Mouse (Mus musculus) kidney, adult 2 months (tissue): ENCODE measurements at regions not wholly inside any gene's neighbourhood (a gene's known extent, or its start where the extent isn't known, plus 50 kb on each side); places are given as distances from the start of the nearest gene placed in this dataset.

Experiments
- DNase-seq: peaks from one replicate; pipeline ENCODE4 v3.0.0; 2021
- H3K27ac ChIP-seq: fragments of 200-500 bp; 2 replicates; pipeline ENCODE4 v1.5.1; 2012; ENCODE audit warnings: low read depth, low read length, control low read depth, inconsistent platforms; ENCODE audit not compliant: insufficient read depth
- H3K27me3 ChIP-seq: fragments of 200-500 bp; replicated peaks from 2 replicates; pipeline ENCODE4 v1.6.1; 2012; ENCODE audit warnings: mild to moderate bottlenecking, moderate library complexity, low read length, inconsistent platforms; ENCODE audit not compliant: control insufficient read depth, insufficient read depth
- H3K36me3 ChIP-seq: fragments of 200-500 bp; 2 replicates; pipeline ENCODE4 v1.6.1; 2012; ENCODE audit warnings: mild to moderate bottlenecking, moderate library complexity, low read length, inconsistent platforms; ENCODE audit not compliant: control insufficient read depth, insufficient read depth
- H3K4me1 ChIP-seq: fragments of 200-500 bp; 2 replicates; pipeline ENCODE4 v1.6.1; 2011; ENCODE audit warnings: low read length; ENCODE audit not compliant: control insufficient read depth, insufficient read depth
- H3K4me3 ChIP-seq: fragments of 200-500 bp; 2 replicates; pipeline ENCODE4 v1.5.1; 2011; ENCODE audit warnings: mild to moderate bottlenecking, low read depth, low read length, control low read depth; ENCODE audit not compliant: insufficient read depth
- CTCF ChIP-seq: fragments of 200-500 bp; conservative IDR thresholded peaks from 2 replicates; pipeline ENCODE4 v1.5.1; 2011; ENCODE audit warnings: low read depth, mild to moderate bottlenecking, control low read depth, low read length, moderate library complexity, mixed read lengths; ENCODE audit not compliant: insufficient read depth, insufficient read length
- POLR2A ChIP-seq: fragments of 200-500 bp; IDR thresholded peaks from one replicate; pipeline ENCODE4 v1.6.1; 2011; ENCODE audit warnings: low read depth, low read length, control low read depth
- WGBS: fragments of 180-500 bp; shearing (Covaris S2); methylation state at CpG from one replicate; pipeline ENCODE4 v1.1.7; 2018; 5-methylcytosine and 5-hydroxymethylcytosine counted together

DNA sequence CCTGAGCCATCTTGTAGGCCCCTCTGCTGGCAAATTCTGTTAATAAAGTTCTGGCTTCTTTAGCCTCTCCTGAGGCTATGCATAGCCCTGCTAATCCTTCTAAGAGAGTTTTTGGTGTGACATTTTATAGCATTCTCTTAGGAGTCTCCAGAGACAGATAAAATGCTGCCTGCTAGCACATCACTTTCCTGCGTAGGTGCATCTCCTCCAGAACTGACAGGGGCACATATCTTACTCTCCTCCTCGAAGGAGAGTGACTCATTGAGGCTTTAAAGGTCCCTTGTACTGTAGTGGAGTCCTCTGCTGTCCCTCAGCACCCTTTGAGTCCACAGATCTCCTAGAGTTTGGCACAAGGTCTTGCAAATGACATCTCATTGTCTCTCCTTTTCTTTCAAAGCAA lies 132.6 kb upstream of the Zbtb20 start:
- Histone ChIP-seq H3K27me3 (no peaks in the 10 kb centered on the region), H3K27ac (no peak overlapping the region), H3K36me3 (no peaks in the 10 kb centered on the region), H3K4me1 (no peaks in the 10 kb centered on the region), H3K4me3 (no peak overlapping the region)
- WGBS, result 64% methylated on average over 2 of the region's 2 CpGs
- TF ChIP-seq POLR2A, result no peak
- TF ChIP-seq CTCF, result no peak
- no peak for DNase-seq

DNA sequence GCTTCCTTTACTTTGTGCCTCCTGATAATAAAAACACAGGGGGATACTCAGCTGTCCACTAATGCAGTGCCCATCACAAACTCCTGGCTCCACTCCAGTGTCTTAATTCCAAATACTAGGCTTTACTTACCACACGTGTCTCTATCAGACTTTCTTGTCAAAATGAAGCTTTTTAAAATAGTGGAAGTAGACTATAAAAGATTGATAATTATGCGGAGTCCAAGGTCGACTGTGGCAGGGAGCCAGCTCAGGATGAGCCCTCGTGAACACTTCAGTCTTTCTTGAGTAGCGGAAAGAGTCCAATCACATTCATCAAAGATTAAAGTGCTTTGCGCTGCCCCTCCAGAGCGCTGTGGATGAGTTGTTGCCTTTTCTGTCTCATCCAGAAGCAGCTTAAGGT lies 147.9 kb upstream of the Zbtb20 start:
- H3K27ac ChIP-seq, result no peak overlapping the region
- H3K36me3 ChIP-seq, result no peaks in the 10 kb centered on the region
- TF ChIP-seq POLR2A (no peak), CTCF (no peak)
- DNase-seq, result no peak
- WGBS, result 79% methylated on average over 7 of the region's 7 CpGs
- H3K4me1 ChIP-seq, result no peaks in the 10 kb centered on the region
- no peaks in the 10 kb centered on the region; the same call in 1 of the 2 replicates for H3K27me3 ChIP-seq
- no peak overlapping the region for H3K4me3 ChIP-seq

DNA sequence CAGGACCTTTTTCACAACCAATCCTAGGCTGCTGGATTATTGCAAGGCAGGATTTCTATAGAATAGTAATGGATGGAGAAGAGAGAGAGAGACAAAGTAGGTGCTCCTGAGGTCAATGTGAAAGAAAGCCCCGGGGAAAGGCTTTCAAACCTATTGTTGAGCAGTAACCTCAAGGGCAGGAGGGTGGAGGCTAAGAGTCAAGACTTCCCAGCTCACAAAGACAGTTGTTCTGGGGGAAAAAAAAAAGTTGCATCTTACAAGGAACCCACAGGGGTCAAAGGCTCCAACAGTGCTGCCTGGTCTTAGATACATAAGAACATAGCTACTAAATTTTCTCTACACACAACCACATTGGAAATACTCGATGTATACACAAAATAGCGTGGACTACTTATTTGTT lies 155.8 kb upstream of the Zbtb20 start:
- TF ChIP-seq CTCF, result no peak
- TF ChIP-seq POLR2A, result no peak
- 87% methylated on average over 3 of the region's 3 CpGs for WGBS
- DNase-seq, result no peak
- Histone ChIP-seq H3K4me1 (no peaks in the 10 kb centered on the region), H3K27me3 (no peaks in the 10 kb centered on the region), H3K36me3 (no peaks in the 10 kb centered on the region), H3K4me3 (no peak overlapping the region), H3K27ac (no peak overlapping the region)

DNA sequence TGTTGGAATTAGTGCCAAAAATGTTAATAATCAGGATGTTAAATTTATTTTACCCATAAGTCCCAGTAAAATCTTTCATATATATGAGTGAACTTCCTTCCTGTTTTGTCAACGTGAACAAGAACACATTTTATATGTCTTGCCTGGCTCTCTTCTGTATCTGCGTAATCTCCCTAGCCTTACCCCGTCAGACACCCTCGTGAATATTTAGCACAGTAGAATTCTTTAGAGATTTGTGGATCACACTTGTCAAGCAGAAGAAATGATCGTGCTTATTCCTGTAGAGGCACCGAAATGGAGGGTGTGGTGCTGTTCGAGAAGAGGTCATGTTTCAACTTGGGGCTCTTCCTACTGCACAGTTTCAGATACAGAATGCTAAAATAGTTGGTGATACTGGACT lies 157.2 kb upstream of the Zbtb20 start:
- H3K27ac ChIP-seq, result no peak overlapping the region
- WGBS, result 71% methylated on average over 7 of the region's 7 CpGs

DNA sequence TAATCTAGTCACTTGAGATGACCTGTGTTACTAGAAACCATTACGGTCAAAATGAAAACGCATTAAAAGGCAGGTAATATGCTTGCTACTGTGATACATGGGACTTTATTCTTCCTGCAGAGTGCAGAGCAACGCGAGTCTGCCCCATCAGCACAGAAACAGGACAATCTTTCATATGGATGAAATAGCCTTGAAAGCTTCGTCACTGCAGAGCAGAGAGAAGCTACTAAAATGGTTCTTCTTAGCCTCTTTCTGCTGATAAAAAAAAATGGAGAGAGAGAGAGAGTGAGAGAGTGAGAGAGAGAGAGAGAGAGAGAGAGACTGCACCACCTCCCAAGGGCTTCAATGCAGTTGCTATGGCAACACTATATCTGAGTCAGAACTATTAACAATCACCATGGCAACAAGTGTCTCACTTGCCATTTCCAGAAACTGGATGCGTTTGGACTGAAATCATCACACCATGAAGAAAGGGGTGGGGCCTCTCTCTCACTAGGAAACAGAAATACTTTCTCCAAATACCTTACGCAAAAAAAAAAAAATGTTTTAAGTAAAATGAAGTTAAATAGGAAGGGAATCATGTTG lies 157.8 kb upstream of the Zbtb20 start:
- Histone ChIP-seq H3K27ac (no peak overlapping the region), H3K27me3 (no peaks in the 10 kb centered on the region), H3K4me1 (no peaks in the 10 kb centered on the region), H3K36me3 (no peaks in the 10 kb centered on the region), H3K4me3 (no peak overlapping the region)
- no peak for TF ChIP-seq POLR2A
- TF ChIP-seq CTCF, result no peak
- 58% methylated on average over 7 of the region's 7 CpGs for WGBS
- DNase-seq, result no peak

More for the DNA sequence above, 157.2 kb upstream of the Zbtb20 start:
- TF ChIP-seq CTCF (no peak), POLR2A (no peak)
- H3K4me1 ChIP-seq, result no peaks in the 10 kb centered on the region
- DNase-seq, result no peak
- H3K27me3 ChIP-seq, result no peaks in the 10 kb centered on the region
- H3K4me3 ChIP-seq, result no peak overlapping the region
- H3K36me3 ChIP-seq, result no peaks in the 10 kb centered on the region

DNA sequence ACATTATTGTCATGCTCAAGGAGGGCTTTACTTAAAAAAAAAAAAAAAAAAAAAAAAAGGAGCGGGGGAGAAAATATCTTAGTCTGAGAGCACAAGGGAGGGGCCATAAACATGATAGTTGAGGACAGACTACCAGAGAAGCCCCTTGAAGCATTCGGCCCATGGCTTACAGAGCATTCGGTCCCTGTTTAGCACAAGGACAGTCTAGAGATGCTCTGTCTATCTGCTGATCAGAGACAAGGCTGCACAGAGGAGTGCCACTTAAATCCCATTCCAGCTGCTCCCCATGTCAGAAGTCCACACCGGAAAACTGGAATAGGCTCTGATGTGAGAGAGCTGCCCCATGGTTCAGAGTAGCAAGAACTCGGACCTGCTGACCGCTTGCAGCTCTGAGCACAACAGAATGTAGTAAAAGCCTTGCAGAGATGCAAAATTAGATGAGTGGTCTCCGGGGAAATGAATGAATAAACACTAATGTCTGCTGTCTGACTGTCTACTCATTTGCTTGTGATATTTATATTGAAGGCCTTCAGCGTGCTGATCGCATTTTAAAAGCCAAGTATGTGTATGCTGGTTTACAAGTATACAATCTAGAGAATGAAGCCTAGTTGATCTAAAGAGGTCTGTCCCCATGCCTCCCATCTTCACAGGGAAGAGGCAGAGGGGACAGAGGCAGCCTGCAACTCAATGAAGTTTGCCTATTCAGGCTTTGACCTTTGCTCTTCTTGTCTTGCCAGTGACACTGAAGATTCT lies 158.4 kb upstream of the Zbtb20 start:
- no peaks in the 10 kb centered on the region for H3K27me3 ChIP-seq
- no peak overlapping the region for H3K27ac ChIP-seq
- H3K36me3 ChIP-seq, result no peaks in the 10 kb centered on the region
- H3K4me3 ChIP-seq, result no peak overlapping the region
- DNase-seq, result no peak
- H3K4me1 ChIP-seq, result no peaks in the 10 kb centered on the region
- TF ChIP-seq POLR2A, result no peak
- 83% methylated on average over 9 of the region's 9 CpGs for WGBS

DNA sequence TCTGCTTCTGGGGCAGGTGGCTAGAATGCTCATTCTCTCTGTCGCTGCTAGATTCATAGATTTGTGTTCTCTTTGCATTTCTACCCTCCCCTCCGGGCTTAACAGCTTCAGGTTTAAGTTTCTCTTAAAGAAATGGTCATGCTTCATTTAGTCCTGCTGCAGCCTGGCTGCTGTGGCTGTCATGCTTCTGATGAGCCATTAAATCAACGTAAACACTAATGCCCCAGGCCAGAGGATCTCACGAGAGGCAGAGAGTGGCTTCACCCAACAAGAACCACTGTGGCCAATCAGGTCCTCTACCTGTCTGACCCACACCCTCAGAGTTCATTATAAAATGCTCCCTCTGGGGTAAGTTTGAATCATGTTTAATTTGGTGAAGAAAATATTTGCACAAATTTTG lies 173.0 kb upstream of the Zbtb20 start:
- Histone ChIP-seq H3K4me3 (no peak overlapping the region), H3K27me3 (no peaks in the 10 kb centered on the region), H3K36me3 (no peaks in the 10 kb centered on the region), H3K27ac (no peak overlapping the region), H3K4me1 (no peaks in the 10 kb centered on the region)
- WGBS, result 26% methylated on average over 4 of the region's 4 CpGs
- TF ChIP-seq POLR2A (no peak), CTCF (no peak)
- DNase-seq, result no peak
